Mouse (Mus musculus) thymus, adult 2 months (tissue): ENCODE data around the gene Sys1.

Experiments used
- CTCF ChIP-seq: fragments of 200-500 bp; IDR thresholded peaks from 2 replicates; pipeline ENCODE4 v1.5.1; 2012; ENCODE audit warnings: mild to moderate bottlenecking, control low read depth, low read length, moderate library complexity, borderline replicate concordance; ENCODE audit not compliant: control insufficient read depth, poor library complexity, insufficient read depth; ENCODE audit errors: extremely low read depth
- POLR2A ChIP-seq: fragments of 200-500 bp; IDR thresholded peaks from 2 replicates; pipeline ENCODE4 v1.6.1; 2012; ENCODE audit warnings: mild to moderate bottlenecking, low read length, control low read depth, moderate library complexity; ENCODE audit not compliant: control insufficient read depth, poor library complexity, insufficient read depth; ENCODE audit errors: extremely low read depth

GRCm38 (mm10) chr2:164441155-164441554, 15.6 kb upstream of the Sys1 start:
- TF ChIP-seq POLR2A: 0 out of 2 replicates have a peak, but pooled peaks have one; percentile 21
- peak; percentile 16; the same call in 1 of the 2 replicates for TF ChIP-seq CTCF
